Mouse (Mus musculus): Measurements from ENCODE around the gene Hspe1.

GRCm38 (mm10) chr1:55089498-55090064 is 1.6 kb downstream of the Hspe1 start:
- TF ChIP-seq CTCF (conservative IDR thresholded peaks at IDR 0.05; ENCODE audit: insufficient read depth, insufficient read length, low read depth, low read length) = no peak
- TF ChIP-seq POLR2A (IDR thresholded peaks at IDR 0.05; ENCODE audit: low read depth, low read length) = no peak

Measured in kidney, adult 2 months (tissue).